Mouse (Mus musculus) liver, adult 2 months (tissue): ENCODE data around the gene Ubash3b.

Experiments
- CTCF ChIP-seq: fragments of 200-500 bp; IDR thresholded peaks from 2 replicates; pipeline ENCODE4 v1.5.1; 2011; ENCODE audit warnings: low read depth, low read length, control low read depth
- POLR2A ChIP-seq: fragments of 200-500 bp; IDR thresholded peaks from 2 replicates; pipeline ENCODE4 v1.6.1; 2011; ENCODE audit warnings: low read length, control low read depth; ENCODE audit not compliant: insufficient read depth; ENCODE audit errors: extremely low read depth

DNA sequence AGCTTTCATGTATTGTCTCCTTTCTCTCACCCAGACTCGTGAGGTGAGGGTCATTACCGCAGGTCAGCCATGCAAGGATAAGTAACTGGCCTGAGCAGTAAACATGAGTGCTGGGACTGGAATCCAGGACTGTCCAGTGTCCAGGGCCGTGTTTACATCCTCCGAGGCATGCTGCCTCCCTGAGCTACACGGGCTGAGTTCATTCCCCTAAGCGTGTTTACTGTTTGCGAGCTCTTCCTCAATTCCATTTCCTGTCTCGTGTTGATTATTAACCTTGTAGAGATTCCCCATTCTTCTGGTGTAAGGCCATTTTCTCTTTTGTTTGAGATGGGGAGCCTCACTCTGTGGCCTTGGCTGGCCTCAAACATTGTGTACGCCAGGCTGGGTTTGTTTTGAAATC lies 23.8 kb upstream of the Ubash3b start:
- no peak for TF ChIP-seq CTCF
- TF ChIP-seq POLR2A = no peak
